Mouse (Mus musculus) cerebellum, postnatal 36 days (tissue): ENCODE data around the gene Mrtfa.
A peak's percentile ranks its signal among the peaks of the same experiment; 100 is the strongest.

Experiments
- DNase-seq, 2 experiments: peaks; one replicate each; pipeline ENCODE4 v3.0.0; 2021 to 2022; ENCODE audit warnings: mixed read lengths in 2 of 2

The Mrtfa gene

DNA sequence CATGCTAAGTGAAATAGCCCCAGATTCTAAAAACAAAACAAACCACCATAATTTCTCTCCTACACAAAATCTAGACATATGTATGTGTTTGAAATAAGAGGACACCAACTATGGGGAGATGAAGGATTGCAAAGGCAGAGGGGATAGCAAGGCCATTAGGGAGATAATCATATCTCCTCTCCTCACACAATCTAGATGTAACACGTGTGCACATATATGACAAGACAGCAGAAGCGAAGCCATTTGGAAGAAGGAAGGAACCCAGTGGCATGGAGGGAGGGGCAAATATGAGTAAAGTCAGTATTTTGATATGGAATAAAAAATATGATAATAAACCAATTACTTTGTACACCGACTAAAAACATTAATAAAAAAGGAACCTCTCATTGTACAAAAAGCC is 91.9 kb downstream of the Mrtfa start:
- DNase-seq, result no peak

DNA sequence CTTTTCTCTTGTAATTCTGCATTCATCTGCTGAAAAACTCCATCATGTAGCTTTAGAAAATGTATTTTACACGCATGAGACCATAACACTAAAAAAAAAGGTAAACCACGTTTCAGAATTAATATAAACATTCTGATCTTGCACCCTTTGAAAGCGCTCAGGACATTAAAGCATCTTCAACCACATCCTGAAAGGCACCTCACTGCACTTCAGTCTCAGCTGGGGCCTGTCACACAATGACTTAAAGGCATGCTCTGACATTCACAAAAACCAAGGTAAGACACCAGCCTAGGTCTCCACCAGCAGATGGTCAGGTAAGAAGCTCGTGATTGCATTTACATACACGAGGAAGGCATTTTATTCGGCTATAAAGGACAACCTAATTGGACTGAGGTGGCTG is 92.7 kb downstream of the Mrtfa start:
- DNase-seq, result no peak

DNA sequence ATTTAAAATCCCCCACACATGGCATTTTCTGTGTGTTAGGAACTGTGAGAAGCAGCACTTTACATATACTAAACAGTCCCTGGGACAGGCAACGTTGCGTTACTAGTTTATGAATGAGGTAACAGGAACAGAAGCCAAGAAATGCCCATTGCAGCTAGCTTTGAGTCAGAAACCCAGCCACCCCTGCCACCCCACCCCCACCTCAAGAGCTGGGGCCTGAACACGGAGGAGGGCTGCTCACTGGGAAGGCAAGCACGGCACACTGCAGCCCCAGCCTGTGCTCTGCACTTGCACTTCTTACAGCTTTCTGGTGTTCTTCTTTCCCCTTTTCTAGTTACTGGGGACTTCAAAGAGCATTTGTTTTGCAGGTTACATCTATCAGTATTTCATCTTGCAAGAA is 93.1 kb downstream of the Mrtfa start:
- no peak for DNase-seq

DNA sequence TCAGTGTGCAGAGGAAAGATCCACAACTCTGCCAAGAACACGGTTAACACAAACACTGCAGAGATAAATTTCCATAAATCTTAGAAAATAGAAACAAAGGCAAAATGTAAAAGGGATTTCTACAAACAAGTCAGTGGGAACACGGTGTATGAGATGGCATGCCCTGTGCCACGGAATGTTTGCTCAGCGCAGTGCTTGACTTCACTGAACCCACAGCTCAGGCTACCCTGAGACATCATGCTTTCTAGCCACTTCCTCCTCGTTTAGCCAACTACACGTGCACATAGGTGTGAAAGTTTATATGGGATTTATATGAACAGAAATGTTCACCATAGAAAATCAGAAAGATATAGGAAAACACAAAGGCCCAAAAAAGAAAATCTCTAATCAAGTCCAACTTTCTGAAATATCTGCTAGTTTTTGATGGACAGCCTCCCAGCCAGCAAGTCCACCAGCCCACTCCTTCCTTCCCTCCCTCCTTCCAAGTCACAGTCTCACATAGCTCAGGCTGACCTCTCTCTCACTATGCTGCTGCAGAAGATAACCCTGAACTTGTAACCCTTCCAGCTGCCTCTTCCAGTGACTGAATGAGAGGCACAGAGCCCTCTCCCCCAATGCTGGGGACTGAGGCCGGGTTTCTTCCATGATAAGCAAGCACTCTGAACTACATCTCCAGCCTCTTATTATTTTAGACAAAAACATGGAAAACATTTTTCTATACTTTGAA is 94.1 kb downstream of the Mrtfa start:
- DNase-seq, result no peak

DNA sequence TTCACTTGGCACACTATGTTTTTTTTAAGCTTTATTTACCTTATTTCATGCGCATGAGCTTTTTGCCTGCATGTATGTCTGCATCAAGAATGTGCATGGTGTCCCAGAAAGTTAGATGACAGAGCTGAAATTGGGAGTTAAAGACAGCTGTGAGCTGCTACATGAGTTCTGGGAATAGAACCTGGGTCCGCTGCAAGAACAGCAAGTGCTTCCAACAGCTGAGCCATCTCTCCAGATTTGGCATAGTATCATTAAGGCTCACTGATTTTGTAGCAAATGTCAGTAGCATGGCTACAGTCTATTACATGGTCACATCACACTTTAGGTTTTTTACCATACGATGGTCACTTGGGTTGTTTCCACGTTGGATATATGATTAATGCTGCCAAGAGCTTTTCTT is 97.5 kb downstream of the Mrtfa start:
- DNase-seq, result no peak

DNA sequence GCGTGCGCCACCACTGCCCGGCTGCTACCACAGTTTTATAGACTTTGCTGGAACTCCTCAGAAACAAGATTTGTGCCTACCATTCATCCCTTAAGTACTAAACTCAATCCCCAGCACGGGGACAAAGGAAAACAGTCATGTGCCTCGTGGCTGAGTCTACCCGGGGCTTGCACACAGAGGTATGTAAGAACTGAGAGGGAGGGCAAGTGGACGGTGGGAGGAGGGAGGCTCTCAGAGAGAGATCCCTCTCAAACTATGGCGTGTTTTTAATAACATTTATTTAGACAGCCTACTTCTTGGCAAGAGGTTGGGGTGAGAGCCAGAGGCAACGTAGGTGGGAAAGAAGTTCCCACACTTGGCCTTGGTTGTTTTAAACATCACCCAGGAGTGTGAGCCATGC is 98.8 kb downstream of the Mrtfa start:
- DNase-seq, result no peak

DNA sequence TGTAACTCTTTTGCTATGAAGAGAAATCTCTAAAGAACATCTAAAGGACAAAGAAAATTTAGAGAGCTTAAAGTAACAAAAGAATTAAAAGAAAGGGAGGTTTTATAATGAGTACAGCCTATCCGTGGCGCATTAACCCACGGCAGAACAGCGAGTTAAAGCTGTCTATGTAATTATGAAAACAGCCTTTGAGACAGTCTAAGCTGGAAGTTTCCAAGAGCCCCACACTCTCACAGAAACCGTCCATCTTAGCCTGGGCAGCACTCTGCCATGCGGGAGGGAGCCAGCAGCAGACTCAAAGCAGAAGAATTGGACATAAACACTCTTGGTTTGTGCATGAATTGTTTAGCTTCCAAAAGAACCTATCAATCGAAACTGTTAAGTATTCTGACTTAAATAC is 103.0 kb downstream of the Mrtfa start:
- DNase-seq, result no peak

DNA sequence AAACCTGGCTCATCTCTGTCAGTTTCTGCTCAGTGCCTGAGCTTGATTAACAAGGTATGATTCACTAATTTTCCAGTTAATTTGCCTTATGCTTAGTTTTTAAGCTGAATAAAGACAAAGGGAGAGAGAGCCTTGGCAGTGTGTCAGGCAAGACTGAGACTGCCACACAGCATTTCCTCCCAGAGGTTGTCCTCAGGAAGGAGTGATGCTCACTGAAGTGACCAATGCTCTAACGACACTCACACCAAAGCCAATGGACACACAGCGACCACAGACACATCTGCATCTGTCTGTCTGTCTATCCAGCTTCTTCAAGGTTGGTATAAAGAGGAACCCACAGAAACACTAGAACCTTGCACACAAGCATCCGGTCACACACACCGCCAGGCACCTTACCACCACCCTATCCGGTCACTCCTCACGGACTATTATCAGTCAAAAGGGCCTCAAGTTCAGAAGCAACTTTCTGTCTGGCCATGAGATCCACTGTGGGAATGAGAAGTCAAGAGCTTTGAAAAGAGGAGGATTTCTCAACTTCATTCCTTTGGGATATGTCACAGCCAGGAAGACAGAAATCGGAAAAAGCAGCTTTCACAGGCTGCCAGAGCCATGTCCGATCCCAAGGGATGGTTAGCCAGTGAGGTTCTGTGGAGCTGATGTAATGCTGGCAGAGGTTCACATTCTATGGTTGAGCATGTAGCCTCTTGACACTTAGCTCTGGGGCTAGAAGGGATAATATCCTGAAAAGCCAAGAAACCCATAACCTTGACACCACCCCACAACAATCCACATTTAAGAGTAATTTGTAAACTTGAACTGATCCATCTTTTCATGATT is 103.7 kb downstream of the Mrtfa start:
- DNase-seq, result no peak

DNA sequence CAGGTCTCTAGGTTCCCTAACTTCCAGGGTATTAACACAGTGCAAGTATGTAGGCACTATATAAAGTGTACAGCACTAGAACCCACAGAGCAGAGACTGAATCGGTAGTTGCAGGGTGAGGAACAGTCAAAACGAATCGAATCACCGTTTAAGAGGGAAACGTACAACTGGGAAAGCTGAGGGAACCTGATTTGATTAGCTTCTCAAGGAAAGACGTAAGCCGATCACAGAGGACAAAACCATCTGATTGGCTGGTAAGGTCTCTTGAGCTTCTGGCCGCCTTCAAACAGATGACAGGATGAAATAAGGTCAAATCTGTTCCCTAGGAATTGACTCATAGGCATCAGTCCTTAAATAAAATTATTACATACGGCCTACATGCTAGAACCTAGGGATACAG is 106.7 kb downstream of the Mrtfa start:
- DNase-seq, result no peak

DNA sequence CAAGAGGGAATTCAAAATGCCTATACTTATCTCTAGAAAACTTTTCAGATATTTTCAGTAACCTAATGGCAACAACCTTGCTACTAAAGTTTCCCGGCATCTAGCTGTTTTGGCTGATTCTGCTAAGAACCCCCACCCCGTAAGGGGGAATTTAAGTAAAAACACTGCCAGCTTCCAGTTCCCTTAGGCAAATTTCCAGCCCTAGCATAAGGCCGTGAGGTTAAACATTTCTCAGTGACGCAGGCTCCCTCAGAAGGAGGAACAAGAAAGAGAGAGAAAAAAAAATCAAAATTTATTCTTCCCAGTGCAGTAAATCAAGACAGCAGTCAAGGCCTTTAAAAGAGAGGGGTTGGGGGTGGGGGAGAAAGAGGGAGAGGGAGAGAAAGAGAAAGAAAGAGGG is 107.3 kb downstream of the Mrtfa start:
- DNase-seq, result no peak

DNA sequence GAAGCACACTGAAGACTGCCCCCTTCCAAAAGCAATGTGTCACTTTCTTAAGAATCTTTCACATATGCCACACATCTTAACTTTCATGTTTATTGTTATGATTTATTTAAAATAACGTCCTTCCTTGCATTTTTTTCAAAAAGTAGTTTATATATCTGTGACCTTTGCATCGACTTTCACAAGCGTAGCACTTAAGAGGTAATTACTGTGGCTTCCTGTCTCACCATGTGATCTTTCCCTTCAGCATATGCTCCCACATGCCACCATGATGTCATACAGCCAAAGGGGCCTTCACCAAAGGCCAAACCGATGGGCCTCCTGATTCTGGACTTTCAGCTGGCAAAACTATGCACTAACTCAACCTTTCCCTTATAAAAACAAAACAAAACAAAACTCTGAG is 109.3 kb downstream of the Mrtfa start:
- no peak for DNase-seq

DNA sequence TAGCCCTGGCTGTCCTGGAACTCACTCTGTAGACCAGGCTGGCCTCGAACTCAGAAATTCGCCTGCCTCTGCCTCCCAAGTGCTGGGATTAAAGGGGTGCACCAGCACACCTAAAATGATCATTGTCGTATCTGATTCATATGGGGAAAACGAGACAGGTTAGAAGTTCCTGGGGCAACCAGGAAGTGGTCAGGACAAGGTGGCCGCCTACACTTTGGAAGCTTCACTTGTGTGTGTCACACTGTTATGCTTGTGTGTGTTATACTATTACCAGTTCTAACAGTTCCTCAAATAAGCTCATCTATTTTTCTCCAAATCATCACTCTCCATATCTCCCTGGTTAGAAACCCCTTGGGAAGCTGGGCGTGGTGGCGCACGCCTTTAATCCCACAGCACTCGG is 110.2 kb downstream of the Mrtfa start:
- DNase-seq, result no peak

DNA sequence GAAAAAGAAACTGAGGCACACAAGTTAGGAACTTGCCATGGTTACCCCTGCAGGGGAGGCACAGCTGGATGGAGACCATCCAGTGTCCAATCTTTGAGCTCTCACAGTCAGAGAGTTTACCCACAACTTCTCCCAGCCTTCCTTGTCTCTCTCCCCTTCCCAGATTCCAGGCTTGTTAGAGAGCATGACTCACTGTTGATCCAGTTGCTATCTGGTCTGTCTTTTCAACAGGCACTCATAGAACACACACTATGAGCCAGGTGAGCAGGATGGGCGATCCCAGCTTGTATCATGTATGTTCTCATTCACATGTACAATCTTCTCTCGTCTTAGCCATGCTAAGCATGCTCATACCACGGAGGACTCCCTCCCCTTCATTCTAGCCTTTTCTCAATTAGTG is 111.3 kb downstream of the Mrtfa start:
- no peak for DNase-seq

DNA sequence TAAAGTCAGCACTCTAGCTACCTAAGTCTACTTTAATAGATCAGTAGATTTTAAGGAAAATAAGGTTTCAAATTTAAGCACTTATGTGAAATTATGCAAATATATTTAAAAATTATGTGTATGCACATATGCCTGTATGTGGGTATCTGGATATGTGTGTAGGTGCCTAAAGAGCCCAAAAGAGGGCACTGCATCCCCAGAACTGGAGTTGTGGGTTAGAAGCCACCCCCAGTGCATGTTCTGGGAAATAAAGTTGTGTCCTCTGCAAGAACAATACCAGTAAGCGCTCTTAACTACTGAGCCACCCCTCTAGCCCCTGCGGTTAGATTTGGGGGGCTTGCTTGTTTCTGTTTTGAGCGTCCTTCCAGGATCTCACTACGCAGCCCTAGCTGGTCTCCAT is 113.0 kb downstream of the Mrtfa start:
- no peak for DNase-seq

DNA sequence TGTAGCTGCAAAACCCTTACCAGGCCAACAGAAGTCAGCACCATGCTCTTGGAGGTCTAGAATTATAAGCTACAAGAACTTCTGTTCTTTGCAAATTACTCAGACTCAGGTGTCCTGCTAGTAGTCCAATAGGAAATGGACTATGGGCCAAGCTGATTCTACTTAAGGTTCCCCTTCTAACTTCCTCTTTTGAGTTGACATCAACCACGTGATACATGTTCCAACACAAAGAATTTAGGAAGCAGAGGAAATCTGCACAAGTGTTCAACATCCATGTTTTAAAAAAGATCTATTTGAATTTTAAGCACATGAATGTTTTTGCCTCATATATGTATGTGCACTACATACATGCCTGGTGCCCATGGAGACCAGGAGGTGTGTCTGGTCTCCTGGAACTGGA is 116.0 kb downstream of the Mrtfa start:
- no peak for DNase-seq

DNA sequence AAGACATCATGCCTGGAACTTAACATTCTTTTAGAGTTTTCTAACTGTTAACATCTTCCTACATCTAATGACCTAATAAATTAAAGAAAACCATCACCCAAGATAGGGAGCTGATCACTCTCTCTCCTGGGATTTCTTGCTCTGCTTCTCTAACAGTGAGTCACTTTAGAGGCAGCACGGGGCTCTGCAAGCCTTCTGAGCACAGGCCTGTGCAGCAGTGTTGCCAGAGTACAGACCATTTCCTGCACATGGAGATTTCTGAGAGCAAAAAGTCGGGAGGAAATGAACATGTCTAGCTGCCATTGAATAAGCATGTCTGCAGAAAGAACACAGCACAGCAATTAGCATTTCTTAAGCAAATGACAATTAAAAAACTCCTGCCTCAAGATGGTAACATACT is 116.8 kb downstream of the Mrtfa start:
- DNase-seq, result no peak

DNA sequence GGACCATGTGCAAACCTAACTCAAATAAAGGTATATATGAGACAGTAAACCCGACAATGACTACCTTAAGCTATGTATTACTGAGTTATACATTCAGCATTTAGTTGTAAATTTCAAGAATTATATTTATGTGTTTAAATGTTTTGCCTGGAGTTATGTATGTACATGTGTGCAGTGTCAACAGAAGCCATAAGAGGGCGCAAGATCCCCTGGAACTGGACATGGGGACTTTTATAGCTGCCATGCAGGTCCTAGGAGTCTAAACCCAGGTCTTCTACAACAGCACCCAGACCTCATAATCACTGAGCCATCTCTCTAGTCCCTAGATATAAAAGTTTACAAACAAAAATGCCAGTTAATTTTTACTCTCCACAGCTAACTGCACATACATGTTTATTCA is 117.8 kb downstream of the Mrtfa start:
- DNase-seq, result no peak

DNA sequence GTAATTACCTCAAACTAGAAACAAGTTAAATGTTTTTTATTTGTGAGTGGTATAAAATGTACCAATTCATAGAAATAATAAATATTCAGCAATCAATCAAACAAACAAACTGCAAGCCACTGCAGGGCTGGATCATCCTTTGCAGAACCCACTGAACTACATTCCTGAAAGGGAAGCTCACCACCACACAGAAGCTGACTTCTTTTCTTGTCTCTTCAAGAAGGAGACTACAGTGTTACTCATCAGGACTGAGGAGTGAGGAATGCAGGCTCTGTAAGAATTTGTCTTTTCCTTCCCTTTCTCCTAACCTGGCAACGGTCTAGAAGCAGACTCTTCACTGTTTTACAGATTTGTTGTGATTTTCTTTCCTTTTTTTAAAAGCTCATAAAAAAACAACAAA is 120.1 kb downstream of the Mrtfa start:
- DNase-seq, result no peak

DNA sequence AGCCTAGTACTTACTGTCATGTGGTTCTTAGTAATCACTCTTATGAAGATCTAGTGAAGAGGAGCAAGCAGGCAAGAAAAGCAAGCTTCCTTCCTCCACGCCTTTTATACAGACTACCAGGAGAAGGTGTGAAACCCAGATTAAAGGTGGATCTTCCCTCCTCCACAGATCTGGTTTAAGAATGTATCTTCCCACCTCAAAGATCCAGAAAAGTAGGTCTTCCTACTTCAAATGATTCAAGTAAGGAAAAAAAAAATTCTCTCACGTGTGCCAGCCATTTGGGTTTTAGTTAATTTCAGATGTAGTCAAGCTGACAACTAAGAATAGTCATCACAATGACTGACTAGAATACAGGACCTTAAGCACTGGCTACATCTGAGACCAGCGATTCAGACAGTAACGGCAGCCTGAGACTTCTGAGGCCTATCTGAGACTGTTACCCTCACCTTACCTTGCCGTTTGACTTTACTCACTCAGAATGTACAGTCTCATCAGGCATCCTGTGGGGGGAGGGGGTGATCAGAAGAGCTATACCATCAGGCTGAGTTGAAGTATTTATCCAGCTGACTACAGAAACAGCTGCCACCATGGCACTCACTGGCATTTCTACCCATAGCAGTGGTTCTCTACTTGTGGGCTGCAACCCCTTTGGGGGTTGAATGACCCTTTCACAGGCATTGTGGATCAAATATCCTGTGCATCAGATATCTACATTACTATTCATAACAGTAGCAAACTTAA is 121.7 kb downstream of the Mrtfa start:
- no peak for DNase-seq

DNA sequence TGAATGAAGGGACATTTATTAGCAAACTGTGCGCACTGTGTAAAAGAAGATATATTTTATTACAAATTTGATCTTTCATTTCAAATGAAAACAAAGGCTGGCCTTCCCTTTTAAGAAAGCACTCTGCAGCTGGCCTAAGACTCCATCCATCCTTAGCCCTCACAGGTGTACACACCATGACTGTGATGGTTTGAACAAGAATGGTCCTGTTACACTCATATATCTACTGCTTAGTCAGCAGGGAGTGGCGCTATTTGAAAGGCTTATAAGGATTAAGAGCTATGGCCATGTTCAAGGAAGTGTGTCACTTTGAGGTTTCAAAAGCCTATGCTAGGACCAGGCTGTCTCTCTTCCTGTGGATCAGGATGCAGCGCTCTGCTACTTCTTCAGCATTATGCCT is 122.8 kb downstream of the Mrtfa start:
- no peak for DNase-seq

DNA sequence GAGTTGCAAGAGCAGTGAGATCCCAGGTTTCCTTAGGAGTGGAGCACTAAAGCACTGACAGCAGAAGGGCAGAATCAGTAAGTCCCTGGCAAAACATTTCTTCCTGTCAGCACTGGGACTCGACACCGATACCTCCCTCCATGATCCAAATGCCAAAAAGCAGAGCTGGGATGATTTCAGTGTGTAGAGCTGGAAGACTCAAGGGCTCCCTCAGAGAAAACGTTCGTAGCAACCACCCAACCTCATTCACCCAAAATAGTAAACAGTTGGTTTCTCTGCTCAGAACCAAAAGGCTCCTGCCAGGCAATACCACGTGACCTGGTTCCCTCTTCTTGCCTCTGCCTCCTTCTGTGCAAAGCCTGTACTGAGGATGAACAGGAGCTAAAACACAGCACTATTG is 123.6 kb downstream of the Mrtfa start:
- peak; percentile 46 to 48 for DNase-seq

DNA sequence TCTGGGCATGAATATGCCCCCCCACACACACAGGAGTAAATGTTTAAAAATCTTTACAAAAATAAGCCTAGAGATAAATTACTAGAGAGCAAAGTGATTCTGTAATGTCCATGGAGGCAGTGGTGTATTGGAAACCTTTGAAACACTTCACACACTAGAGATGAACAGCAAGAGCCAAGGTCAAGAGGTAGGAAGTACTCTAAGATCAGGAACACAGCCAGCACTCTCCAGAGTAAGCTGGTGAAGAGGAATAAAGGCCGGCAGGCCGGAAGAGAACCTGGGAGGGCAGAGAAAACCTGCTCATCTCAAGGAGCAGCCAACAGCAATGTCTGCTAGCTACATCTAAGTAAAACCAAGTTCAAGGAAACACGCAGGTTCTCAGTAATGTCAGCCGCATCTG is 125.9 kb downstream of the Mrtfa start:
- no peak for DNase-seq

DNA sequence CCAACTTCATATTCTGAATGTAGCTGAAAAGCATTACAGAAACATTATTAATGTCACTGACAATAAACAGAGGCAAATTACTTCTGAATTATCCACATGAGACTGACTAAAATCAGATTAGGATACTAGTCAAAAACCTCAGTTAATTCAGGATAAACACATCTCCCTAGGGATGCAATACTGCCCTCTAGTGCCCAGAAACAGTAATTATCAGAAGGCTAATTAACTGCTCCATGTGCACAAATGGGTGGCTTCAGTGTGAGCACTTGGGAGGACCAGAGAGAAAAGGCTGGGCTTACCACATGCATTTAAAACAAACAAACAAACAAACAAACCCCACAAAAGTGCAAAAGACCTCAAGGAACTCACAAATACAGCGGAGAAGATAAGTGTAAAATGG is 126.4 kb downstream of the Mrtfa start:
- peak in 1 of 2 experiments; percentile 38 for DNase-seq

DNA sequence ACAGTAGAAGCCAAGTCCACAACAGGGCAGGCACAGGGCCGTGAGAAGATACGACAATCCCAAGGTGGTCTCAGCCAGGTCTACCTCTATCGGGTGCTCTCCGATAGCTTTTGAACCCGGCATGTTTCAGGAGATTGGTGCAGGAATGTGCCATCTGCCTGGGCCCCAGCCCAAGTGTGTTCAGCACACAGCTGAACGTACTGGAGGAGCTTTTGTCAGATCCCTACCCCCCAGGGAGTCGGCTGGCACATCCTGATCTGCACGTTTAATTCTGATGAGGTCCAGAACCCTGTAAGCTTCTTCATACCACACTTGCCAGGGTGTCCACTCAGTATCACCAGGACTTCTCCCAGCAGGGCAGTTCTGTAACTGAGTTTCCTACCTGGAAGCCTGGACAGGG is 127.9 kb downstream of the Mrtfa start:
- DNase-seq, result peak; percentile 60 to 71
